Mouse (Mus musculus): ENCODE measurements around the gene Parp2.
"Not testable (repeated sequence)": the region's sequence is repeated elsewhere in the genome, so short reads cannot be mapped to it uniquely, and the experiment has no call there.

The Parp2 gene

DNA sequence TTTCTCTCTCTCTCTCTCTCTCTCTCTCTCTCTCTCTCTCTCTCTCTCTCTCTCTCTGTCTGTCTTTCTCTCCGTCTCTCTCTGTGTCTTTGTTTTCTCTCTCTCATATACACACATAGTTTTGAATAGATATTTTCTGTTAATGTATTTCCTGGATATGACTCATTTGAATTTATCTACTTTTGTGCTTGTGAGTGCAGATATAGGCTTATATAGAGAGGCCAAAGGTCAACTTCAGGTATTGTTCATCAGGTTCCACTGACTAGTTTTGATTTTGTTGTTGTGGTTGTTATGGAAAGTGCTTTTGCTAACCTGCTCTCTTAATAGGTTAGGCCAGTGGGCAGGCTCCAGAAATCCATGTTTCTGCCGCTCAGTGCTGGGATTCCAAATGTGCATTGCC lies 5.4 kb downstream of the Parp2 start:
- in situ Hi-C loops (cut with MboI; ENCODE audit: unreplicated experiment in 2 of 2): no loop called here

DNA sequence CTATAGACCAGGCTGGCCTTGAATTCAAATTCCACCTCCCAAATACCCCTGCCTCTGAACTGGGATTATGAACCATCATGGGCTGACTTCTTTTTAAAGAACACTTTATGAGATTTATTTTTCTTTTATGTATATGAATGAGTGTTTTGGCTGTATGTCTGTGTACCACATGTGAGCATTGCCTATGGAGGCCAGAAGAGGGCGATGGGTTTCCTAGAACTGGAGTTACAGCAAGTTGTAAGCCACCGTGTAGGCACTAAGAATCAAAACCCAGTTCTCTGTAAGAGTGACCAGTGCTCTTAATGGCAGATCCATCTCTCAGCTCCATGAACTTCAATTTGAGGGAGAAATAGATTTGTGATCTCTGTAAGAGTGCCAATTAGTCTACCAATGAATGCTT lies 15.6 kb downstream of the Parp2 start:
- in situ Hi-C loops (cut with MboI; ENCODE audit: unreplicated experiment in 2 of 2): no loop called here

GRCm38 (mm10) chr14:50824219-50824618 lies 16.6 kb downstream of the Parp2 start:
- in situ Hi-C loops (cut with MboI; ENCODE audit: unreplicated experiment in 2 of 2): no loop called here

- in situ Hi-C loops (cut with MboI; ENCODE audit: unreplicated experiment in 2 of 2): loop anchor here in 1 of 2 experiments (5.0 kb wide), 1 partner anchor 36 kb away; no protein-coding TSS in a partner anchor
Observed at GRCm38 (mm10) chr14:50826579-50826978, 18.9 kb downstream of the Parp2 start.

DNA sequence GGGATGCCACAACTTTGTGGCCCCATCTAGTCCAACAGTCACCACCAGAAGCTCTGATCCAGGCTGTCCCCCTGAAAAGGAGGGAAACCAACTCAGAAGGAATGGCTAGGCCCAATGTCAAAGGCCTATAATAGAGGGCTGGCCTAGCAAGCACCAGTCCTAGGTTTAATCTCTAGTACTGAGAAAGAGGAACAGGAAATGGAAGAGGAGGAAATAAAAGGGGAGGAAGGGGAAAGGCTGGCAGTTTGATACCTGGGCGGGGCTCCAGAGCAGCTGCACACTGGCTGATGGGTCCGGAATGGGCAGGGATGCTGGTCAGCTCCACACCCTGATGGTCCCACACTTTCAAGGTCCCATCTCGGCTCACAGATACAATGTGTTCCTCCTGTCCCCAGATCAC lies 22.2 kb downstream of the Parp2 start:
- in situ Hi-C loops (cut with MboI; ENCODE audit: unreplicated experiment in 2 of 2): loop anchor here in 1 of 2 experiments (5.0 kb wide), 1 partner anchor 32 kb away; no protein-coding TSS in a partner anchor

DNA sequence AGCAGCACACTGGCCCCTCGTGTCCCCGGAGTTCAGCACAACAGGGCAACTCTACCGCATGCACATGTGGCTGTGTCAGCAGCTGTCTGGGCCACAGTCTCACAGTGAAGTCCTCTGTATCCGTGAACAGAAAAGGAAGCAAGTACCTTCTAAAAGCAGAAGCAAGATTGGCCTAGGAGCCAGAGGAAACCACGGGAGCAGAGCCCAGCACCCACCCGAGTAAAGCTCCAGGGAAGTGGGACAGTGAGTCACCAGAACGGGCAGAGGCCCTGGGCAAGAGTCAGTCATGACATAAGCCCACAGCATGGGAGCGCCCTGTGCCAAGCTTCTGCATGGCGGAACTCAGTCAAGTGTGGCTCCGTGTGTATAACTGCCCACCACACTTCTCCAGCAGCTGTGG lies 26.3 kb downstream of the Parp2 start:
- in situ Hi-C loops (cut with MboI; ENCODE audit: unreplicated experiment in 2 of 2): no loop called here

DNA sequence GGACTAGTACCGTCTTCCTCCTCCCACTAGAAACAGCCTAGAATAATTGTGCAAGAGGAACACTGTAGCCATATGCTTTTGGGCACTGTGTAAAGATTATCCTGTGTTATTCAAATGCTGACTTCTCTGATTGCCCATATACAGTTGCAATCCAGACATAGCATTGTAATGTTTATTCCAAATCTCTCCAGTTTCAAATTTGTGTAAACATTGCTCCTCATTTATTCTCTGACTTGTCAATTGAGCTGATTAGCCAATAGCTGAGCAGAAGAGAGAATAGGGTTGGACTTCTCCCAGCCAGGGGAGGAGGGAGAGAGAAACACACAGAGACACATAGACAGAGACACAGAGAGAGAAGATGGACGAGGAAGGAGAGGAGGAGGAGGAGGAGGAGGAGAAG lies 26.8 kb downstream of the Parp2 start:
- in situ Hi-C loops (cut with MboI; ENCODE audit: unreplicated experiment in 2 of 2): no loop called here

DNA sequence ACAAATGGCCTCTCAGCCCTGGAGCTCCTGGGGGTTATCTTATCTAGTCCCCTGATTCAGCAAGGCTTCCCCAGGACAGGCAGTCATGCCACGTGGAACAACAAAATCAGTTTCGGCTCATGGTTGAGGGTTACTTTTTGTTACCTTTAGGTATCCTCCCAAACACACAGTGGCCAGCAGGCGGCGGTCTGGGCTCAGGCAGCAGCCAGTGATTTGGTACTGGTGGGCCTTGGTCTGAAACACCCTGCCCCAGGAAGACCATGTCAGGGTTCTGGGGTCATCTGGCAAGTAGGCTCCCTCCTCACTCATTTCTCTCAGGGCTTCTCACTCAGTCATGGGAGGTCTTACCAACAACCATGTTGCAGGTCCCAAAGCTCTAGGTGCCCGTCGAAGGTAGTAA lies 29.6 kb downstream of the Parp2 start:
- in situ Hi-C loops (cut with MboI; ENCODE audit: unreplicated experiment in 2 of 2): no loop called here

- in situ Hi-C loops (cut with MboI; ENCODE audit: unreplicated experiment in 2 of 2): no loop called here
Observed at GRCm38 (mm10) chr14:50855788-50856187, 48.1 kb downstream of the Parp2 start.

- in situ Hi-C loops (cut with MboI; ENCODE audit: unreplicated experiment in 2 of 2): loop anchor here in 1 of 2 experiments (5.0 kb wide), 1 partner anchor 35 kb away; no protein-coding TSS in a partner anchor
Observed at GRCm38 (mm10) chr14:50862641-50863040, 55.0 kb downstream of the Parp2 start.

DNA sequence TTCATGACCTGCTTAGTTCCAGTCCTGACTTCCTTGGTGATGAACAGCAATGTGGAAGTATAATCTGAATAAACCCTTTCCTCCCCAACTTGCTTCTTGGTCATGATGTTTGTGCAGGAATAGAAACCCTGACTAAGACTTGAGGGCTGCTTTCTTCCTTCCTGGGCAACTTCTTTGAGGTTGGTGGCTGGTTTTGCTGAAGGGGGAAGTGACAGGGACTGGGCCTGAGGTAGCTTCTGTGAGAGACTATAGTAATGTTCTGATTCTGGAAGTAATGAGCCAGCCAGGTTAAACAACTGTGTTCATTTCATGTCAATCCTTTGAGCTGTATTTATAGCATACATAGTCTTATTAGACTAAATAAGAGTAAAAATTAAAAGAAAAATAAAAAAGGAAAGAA lies 57.4 kb downstream of the Parp2 start:
- in situ Hi-C loops (cut with MboI; ENCODE audit: unreplicated experiment in 2 of 2): not testable (repeated sequence)

DNA sequence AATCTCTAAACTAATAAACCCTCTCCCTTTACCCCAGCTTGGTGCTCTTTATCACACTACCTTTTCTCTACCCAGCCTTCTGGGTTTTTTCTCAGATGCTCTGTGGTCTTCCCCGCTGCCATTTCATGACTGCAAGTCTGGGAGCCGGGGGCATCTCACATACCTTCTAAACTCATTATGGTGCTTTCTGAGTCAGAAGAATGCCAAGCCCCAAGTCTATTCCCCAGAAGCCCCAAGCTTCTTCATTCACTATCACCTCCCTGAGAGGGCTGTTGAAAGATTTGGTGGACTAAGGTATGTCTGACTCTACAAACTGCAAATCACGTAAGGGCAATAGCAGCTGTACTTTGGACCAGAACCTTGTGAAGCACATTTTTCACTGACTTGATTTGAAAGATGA lies 59.3 kb downstream of the Parp2 start:
- in situ Hi-C loops (cut with MboI; ENCODE audit: unreplicated experiment in 2 of 2): no loop called here

DNA sequence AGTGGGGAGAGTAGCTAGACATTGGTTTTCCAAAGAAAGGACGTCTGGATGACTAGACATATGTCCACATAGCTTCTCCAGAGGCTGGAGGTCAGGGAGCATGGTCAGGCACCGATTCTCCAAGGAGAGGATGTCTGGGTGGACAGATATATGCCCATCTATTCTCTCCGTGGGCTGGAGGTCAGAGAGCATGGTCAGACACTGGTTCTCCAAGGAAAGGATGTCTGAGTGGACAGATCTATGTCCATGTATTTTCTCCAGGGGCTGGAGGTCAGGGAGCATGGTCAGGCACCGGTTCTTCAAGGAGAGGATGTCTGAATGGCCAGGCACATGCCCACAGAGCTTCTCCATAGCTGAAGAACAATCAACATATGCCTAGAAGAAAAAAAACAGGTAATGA lies 60.6 kb downstream of the Parp2 start:
- in situ Hi-C loops (cut with MboI; ENCODE audit: unreplicated experiment in 2 of 2): no loop called here

DNA sequence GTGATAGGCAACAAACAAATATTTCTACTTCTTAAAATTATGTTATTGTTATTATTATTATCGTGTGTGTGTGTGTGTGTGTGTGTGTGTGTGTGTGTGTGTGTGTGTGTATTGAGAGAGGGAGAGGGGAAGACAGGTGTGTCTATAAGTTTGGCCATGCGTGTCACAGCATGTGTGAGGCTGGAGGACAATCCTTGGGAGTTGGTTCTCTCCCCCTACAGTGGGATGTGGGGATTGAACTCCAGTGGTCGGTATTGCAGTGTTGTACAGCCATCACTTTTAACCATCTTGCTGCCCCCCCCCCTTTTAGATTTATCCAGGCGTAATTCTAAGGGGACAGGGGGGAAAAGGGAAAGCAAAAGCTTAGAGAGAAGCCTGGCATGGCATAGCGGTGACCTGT lies 61.0 kb downstream of the Parp2 start:
- in situ Hi-C loops (cut with MboI; ENCODE audit: unreplicated experiment in 2 of 2): no loop called here

DNA sequence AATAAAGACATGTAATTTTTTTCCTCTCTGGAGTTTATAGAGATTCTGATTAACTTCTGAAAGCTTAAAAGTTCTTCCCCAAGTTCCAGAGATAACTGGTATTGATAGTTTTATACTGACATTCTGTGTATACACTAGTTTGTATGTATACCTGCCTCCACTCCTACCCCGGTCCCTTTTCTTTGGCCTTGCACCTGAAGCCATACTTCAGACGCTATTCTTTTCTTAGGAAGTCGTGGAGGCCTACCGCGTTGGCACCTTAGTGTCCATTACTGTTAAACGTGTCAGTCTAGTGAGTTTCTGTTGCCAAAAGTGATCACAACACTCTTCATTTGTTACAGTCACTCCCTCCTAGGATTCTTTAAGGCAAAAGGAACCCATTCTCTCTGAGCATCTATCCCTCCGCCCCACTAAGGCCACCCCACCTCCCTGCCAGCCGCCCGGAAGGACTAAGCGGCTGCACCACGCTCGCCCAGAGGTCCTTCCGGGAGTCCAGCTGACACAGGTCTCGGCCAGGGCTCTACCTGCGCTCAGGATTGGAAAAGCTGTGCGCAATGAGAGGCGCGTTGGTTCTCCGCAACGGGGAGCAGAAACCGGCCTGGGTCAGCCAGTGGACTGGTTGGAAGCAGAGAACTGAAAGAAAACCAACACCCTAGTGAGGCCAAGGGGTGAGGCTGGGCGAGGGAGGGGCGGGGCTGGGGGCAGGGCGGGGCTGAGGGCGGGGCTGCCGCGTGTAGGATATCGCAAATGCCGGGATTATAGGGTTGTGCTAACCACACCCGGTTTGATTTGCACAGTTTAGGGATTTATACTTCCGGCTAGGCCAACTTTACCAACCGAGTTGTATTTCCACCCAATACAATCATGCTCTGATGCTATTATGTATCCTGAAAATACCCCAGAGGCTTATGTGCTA lies 62.5 kb downstream of the Parp2 start, which contains the start of gene Tep1:
Tep1 (minus strand) TSS at position 672 of the 916 bp plus-strand sequence.
- in situ Hi-C loops (cut with MboI; ENCODE audit: unreplicated experiment in 2 of 2): no loop called here

DNA sequence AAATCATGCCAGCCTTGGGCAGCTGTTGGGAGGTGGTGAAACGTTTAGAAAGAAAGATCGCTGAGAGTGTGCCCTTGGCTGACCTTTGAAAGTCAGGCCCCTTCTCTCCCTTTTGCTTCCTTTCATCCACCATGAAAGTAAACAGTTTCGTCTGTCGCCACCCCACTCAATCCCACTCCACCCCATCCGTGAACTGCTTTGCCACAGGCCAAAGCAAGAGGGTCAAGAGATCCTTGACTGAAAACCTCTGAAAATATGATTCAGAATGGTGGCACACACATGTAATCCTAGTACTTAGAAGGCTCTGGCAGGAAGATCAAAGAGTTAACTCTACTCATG lies 63.1 kb downstream of the Parp2 start:
- in situ Hi-C loops (cut with MboI; ENCODE audit: unreplicated experiment in 2 of 2): no loop called here

All from v-Abl transformed pro-B cells (cell line).